Mouse (Mus musculus): ENCODE data around the gene Pakap. TPM values are rescaled to one million over a fixed set of nuclear protein-coding genes. Genes with fewer than 3 reads are reported as not detected.

Gene Pakap
- polyA plus RNA-seq, 1 experiment from 2014 or later: 39.4 TPM

DNA sequence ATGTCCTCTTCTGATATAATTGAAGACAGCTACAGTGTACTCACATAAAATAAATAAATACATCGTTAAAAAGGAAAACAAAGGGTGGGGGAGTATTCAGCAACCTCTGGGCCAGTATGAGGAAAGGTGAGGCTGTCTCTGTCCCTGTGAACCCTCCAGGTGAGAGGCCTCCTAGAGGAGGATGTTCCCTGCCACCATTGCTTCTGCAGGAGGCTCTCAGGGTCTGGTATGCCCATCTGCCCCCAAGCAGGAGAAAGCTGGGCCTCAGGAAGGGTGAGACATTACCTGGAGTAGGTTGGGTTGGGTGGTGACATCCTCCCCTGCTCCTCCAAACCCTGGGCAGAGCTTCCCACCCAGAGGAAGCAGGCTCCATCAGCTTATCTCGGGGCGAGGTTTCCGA is 182.7 kb downstream of the Pakap start:
- peaks cover 28% of the 10 kb centered on the region for H3K4me1 ChIP-seq
- H3K36me3 ChIP-seq: peaks cover 5% of the 10 kb centered on the region; the same call in 1 of the 2 replicates
- H3K9me3 ChIP-seq (replicated peaks): no peaks in the 10 kb centered on the region
- H3K4me3 ChIP-seq: no peak overlapping the region
- DNase-seq (ENCODE audit: low spot score): no peak
- H3K27ac ChIP-seq: peak overlapping the region; percentile 50
- 52% methylated on average over 4 of the region's 4 CpGs for WGBS
- H3K27me3 ChIP-seq (ENCODE audit: low read depth, poor library complexity, severe bottlenecking): no peaks in the 10 kb centered on the region

DNA sequence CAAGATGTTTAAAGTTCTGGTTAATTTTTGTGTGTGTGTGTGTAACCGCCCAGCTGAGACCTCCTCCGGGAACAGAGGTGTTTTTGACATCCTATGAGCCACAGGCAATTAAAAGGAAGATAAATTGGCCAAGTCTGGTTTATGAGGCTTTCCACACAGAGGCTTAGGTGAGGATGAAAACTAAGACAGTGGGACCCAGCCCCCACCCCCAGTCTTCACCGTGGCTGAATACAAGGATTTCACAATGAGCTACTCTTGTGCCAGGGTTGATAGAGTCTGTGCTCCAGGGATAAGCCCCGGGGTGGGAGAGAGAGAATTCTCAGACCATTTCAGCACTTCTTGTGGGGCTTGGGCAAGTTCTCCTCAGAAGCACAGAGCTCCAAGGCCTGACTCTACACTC is 183.1 kb downstream of the Pakap start:
- 45% methylated on average over 4 of the region's 4 CpGs for WGBS
- no peak overlapping the region for H3K4me3 ChIP-seq
- H3K4me1 ChIP-seq: peaks cover 28% of the 10 kb centered on the region
- no peak for DNase-seq (ENCODE audit: low spot score)
- H3K27ac ChIP-seq: peak overlapping the region; percentile 66; the same call in 1 of the 2 replicates
- H3K9me3 ChIP-seq (replicated peaks): no peaks in the 10 kb centered on the region
- H3K27me3 ChIP-seq (ENCODE audit: low read depth, poor library complexity, severe bottlenecking): no peaks in the 10 kb centered on the region
- peaks cover 1% of the 10 kb centered on the region; the same call in 1 of the 2 replicates for H3K36me3 ChIP-seq

GRCm38 (mm10) chr4:57751566-57751965 is 183.6 kb downstream of the Pakap start:
- no peaks in the 10 kb centered on the region for H3K9me3 ChIP-seq (replicated peaks)
- no peak overlapping the region for H3K4me3 ChIP-seq
- no peaks in the 10 kb centered on the region for H3K36me3 ChIP-seq
- peak overlapping the region; percentile 66; the same call in 1 of the 2 replicates for H3K27ac ChIP-seq
- H3K27me3 ChIP-seq (ENCODE audit: low read depth, poor library complexity, severe bottlenecking): no peaks in the 10 kb centered on the region
- DNase-seq (ENCODE audit: low spot score): no peak
- H3K4me1 ChIP-seq: peaks cover 28% of the 10 kb centered on the region
- WGBS: 91% methylated on average over 11 of the region's 11 CpGs

DNA sequence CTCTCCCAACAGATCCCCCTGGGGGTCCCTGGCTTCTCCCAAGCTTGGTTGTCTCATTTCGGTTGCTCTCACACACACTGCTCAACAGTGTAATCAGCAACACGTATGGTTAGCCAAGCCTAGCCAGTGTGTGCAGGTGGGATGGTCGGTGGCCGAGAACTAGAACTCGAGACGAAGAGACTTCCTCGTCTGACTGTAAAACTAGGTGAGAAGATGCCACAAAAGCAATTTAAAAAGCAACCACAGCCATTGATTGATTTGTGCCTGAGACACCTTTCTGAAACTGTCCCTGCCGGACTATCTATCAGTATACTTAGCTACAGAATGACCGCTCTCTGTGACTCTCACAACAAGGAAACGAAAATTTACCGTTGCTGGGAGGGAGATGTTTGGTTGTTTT is 187.1 kb downstream of the Pakap start:
- H3K9me3 ChIP-seq (replicated peaks): no peaks in the 10 kb centered on the region
- H3K4me3 ChIP-seq: no peak overlapping the region
- no peaks in the 10 kb centered on the region for H3K36me3 ChIP-seq
- no peak for DNase-seq (ENCODE audit: low spot score)
- H3K4me1 ChIP-seq: peaks cover 23% of the 10 kb centered on the region
- H3K27ac ChIP-seq: no peak overlapping the region
- WGBS: 90% methylated on average over 11 of the region's 11 CpGs
- no peaks in the 10 kb centered on the region for H3K27me3 ChIP-seq (ENCODE audit: low read depth, poor library complexity, severe bottlenecking)

DNA sequence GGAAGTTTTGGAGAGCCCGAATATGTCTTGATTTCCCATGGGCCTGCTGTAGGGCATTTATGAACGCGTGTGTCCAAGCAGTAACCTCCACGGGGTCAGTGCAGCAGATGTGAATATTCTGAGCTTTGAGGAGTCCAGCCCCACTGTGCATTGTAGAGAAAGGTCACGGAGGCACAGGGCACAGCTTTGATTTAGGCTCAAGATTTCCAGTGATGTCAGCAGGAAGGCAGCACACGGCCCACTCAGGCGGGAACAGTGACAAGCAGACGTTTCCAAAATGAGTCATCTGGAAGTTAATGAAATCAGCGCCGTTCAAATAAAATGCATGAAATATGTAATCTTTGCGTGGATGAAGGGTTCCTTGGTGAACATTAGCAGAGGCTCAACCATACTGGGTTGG is 190.0 kb downstream of the Pakap start:
- Histone ChIP-seq H3K9me3 (replicated peaks) (no peaks in the 10 kb centered on the region), H3K4me3 (no peak overlapping the region), H3K27ac (peak overlapping the region; percentile 58), H3K4me1 (peaks cover 9% of the 10 kb centered on the region), H3K27me3 (ENCODE audit: low read depth, poor library complexity, severe bottlenecking) (no peaks in the 10 kb centered on the region), H3K36me3 (no peaks in the 10 kb centered on the region)
- DNase-seq (ENCODE audit: low spot score): no peak
- 70% methylated on average over 11 of the region's 11 CpGs for WGBS

DNA sequence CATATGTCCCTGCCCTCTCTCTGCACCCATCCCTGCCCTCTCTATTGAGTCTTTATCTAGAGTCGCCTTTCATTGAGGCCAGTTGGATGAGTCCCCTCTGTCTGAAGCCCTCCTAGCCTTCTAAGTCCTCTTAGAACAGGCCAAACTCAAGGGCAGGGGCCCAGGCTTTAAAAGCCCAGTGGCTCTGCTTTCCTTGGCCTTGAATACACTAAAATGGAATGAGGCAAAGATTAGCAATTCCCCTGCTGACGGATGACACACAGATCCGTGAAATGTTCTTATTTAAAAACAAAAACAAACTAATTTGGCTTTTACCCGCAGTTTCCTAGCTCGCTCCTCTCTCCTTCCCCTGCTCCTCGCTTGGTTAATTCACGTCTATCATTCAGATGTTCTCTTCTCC is 194.4 kb downstream of the Pakap start:
- Histone ChIP-seq H3K4me1 (peaks cover 13% of the 10 kb centered on the region), H3K36me3 (no peaks in the 10 kb centered on the region), H3K9me3 (replicated peaks) (no peaks in the 10 kb centered on the region), H3K4me3 (no peak overlapping the region), H3K27ac (0 out of 2 replicates have a peak overlapping the region, but pooled peaks have one; percentile 19), H3K27me3 (ENCODE audit: low read depth, poor library complexity, severe bottlenecking) (no peaks in the 10 kb centered on the region)
- no peak for DNase-seq (ENCODE audit: low spot score)
- 81% methylated on average over 7 of the region's 7 CpGs for WGBS

DNA sequence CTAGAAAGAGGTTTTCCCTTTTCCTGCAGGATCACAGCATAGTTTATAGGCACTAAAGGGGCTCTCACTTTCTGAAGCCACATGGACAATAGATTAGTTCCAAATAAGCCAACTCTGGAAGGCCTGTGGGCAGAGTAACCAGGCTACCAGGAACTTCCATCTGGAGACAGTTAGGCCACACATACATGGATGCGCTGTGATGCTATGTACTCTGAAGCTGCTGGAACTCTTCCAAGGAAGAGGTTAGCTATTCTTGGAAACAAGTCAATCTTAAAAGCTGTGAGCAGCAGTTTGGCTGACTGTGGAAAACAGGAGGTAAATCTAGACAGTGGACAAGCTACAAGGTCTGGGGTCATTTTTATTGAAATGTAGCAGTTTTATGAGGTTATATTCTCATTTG is 196.4 kb downstream of the Pakap start:
- Histone ChIP-seq H3K4me1 (peaks cover 10% of the 10 kb centered on the region), H3K36me3 (no peaks in the 10 kb centered on the region), H3K27ac (no peak overlapping the region), H3K9me3 (replicated peaks) (no peaks in the 10 kb centered on the region), H3K4me3 (no peak overlapping the region), H3K27me3 (ENCODE audit: low read depth, poor library complexity, severe bottlenecking) (no peaks in the 10 kb centered on the region)
- DNase-seq (ENCODE audit: low spot score): no peak
- 84% methylated on average over 1 of the region's 1 CpGs for WGBS

DNA sequence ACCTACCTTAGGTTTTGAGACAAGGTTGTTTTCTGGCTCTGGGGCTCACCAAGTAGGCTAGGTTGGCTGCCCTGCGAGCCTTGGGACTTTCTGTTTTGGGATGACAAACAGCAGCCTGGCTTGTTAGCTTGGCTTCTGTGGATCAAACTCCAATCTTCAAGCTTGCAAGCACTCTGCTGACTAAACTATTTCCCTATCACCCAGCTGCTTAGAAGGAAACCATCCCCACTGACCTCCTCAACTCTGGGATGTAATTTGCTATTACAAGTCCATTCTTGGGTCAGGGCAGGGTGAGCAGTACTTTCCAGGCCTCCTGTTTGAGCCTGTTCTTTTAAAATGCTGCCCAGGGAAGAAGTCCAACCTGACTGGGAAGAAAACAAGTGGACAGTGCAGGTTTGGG is 196.9 kb downstream of the Pakap start:
- Histone ChIP-seq H3K27me3 (ENCODE audit: low read depth, poor library complexity, severe bottlenecking) (no peaks in the 10 kb centered on the region), H3K4me1 (peaks cover 10% of the 10 kb centered on the region), H3K4me3 (no peak overlapping the region), H3K9me3 (replicated peaks) (no peaks in the 10 kb centered on the region), H3K36me3 (no peaks in the 10 kb centered on the region), H3K27ac (no peak overlapping the region)
- 86% methylated on average over 1 of the region's 1 CpGs for WGBS
- no peak for DNase-seq (ENCODE audit: low spot score)

DNA sequence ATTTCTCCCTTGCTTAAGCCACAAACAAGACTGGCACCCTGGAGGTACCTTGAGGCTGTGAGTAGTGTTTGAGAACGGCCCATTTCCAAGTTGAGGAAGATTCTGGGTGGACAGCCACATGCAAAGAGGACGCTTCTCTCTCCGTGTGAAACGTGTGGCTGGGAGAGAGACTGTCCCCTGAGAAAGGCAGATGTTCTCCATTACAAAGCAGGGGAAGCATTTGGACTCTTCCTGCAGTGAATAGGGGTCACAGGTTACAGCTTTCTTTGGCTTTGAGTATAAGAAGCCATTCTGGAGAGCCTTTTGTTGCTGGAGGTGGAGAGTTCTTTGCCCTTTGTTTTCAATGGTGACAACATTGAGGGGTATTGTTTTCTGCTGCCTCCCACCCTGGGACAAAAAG is 197.8 kb downstream of the Pakap start:
- no peak for DNase-seq (ENCODE audit: low spot score)
- no peaks in the 10 kb centered on the region for H3K36me3 ChIP-seq
- 42% methylated on average over 4 of the region's 4 CpGs for WGBS
- no peaks in the 10 kb centered on the region for H3K27me3 ChIP-seq (ENCODE audit: low read depth, poor library complexity, severe bottlenecking)
- no peak overlapping the region for H3K4me3 ChIP-seq
- H3K9me3 ChIP-seq (replicated peaks): no peaks in the 10 kb centered on the region
- peaks cover 10% of the 10 kb centered on the region for H3K4me1 ChIP-seq
- H3K27ac ChIP-seq: no peak overlapping the region

DNA sequence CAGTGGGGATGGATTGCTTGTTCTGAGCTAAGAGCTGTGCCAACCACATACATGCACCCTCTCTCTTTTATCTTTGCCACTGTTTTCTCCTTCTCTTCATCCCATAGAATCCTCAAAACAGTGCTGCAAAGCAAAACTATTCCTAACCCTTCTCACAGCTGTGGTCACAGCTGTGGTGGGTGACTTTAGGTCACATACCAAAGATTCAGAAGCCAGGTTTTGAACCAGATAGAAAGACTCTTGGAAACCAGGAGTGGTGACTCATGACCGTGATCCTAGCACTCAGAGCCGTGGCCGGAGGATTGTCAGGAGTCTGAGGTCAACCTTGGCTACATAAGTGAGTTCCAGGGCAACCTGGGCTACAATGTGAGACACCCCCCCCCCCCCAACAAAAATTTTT is 201.0 kb downstream of the Pakap start:
- Histone ChIP-seq H3K4me1 (peaks cover 14% of the 10 kb centered on the region), H3K36me3 (no peaks in the 10 kb centered on the region), H3K4me3 (no peak overlapping the region), H3K27ac (no peak overlapping the region), H3K27me3 (ENCODE audit: low read depth, poor library complexity, severe bottlenecking) (no peaks in the 10 kb centered on the region), H3K9me3 (replicated peaks) (no peaks in the 10 kb centered on the region)
- DNase-seq (ENCODE audit: low spot score): no peak
- WGBS: 79% methylated on average over 3 of the region's 3 CpGs

- no peak for DNase-seq (ENCODE audit: low spot score)
- WGBS: 85% methylated on average over 4 of the region's 4 CpGs
Observed at GRCm38 (mm10) chr4:57770185-57770823, 202.3 kb downstream of the Pakap start.

GRCm38 (mm10) chr4:57771558-57772219 is 203.7 kb downstream of the Pakap start:
- Histone ChIP-seq H3K9me3 (replicated peaks) (no peaks in the 10 kb centered on the region), H3K4me3 (no peak overlapping the region), H3K36me3 (no peaks in the 10 kb centered on the region), H3K4me1 (peaks cover 8% of the 10 kb centered on the region), H3K27me3 (ENCODE audit: low read depth, poor library complexity, severe bottlenecking) (no peaks in the 10 kb centered on the region), H3K27ac (no peak overlapping the region)
- 98% methylated on average over 2 of the region's 2 CpGs for WGBS
- DNase-seq (ENCODE audit: low spot score): no peak

More at GRCm38 (mm10) chr4:57770185-57770823, 202.3 kb downstream of the Pakap start:
- Histone ChIP-seq H3K36me3 (no peaks in the 10 kb centered on the region), H3K4me3 (no peak overlapping the region), H3K27ac (no peak overlapping the region), H3K4me1 (peaks cover 14% of the 10 kb centered on the region), H3K9me3 (replicated peaks) (no peaks in the 10 kb centered on the region), H3K27me3 (ENCODE audit: low read depth, poor library complexity, severe bottlenecking) (no peaks in the 10 kb centered on the region)

- Histone ChIP-seq H3K4me1 (peaks cover 8% of the 10 kb centered on the region), H3K27me3 (ENCODE audit: low read depth, poor library complexity, severe bottlenecking) (no peaks in the 10 kb centered on the region), H3K4me3 (no peak overlapping the region), H3K9me3 (replicated peaks) (no peaks in the 10 kb centered on the region), H3K27ac (no peak overlapping the region), H3K36me3 (no peaks in the 10 kb centered on the region)
- 63% methylated on average over 11 of the region's 11 CpGs for WGBS
- DNase-seq (ENCODE audit: low spot score): no peak
Observed at GRCm38 (mm10) chr4:57772851-57773510, 205.0 kb downstream of the Pakap start.

Data from limb, embryonic 10.5 days (tissue).